Mouse (Mus musculus) colon, adult 2 months (tissue): Measurements from ENCODE around the gene Olfr704. TPM values are rescaled to one million over a fixed set of nuclear protein-coding genes. Genes with fewer than 3 reads are reported as not detected.

Experiments
- polyA plus RNA-seq: library from polyadenylated mRNA; depleted of rRNA; stranded (reverse); fragments of >200 nt; gene quantifications from 2 replicates; pipeline ENCODE4 v1.2.3, GENCODE M21; 2012; rRNA removed

Gene Olfr704
- not detected in 2 replicates for polyA plus RNA-seq

DNA sequence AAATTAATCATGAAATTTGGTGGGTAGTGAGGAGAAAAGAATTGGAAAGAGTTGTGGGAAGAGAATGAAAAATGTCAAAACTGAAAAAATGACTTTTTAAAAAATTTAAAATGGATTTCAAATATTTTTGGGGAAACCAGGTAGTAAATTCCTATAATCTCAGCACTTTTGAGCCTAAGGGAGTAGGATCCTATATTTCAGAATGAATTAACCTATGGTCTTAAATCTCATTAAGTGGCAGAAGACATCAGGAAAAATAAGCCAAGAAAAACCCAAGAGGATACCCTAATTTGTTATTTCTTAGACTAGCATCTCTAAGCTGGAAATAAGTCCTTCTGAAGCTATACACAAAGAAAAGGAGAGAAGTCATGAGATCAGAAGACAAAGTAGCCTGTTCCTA lies at the start of gene Olfr704:
TSS of gene Olfr704 (plus strand) at position 301 of the 400 bp plus-strand sequence.

GRCm38 (mm10) chr7:106813829-106814228 lies 49.2 kb upstream of the Olfr704 start, which contains the start of gene Olfr701:
Gene Olfr701 (plus strand): TSS chr7:106814129.

DNA sequence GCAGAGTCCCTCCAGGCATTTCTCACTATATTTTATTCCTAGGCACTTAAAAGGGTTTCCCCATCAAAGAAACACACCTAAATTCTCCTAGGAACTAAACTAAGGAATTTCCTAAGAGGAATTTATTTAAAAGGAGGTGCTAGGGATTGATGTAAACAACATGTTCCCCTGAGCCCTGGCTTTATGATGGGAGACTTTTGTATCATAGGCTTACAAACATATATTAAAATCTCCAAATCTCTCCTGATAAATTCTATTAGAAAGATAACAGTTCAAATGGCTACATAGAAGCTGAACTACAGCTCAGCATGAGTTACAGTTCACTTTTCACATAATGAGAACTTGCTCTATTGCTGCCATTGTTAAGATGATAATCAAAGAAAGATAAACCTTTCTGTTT lies 29.2 kb upstream of the Olfr704 start, which contains the start of gene Olfr702:
TSS of gene Olfr702 (minus strand) at position 101 of the 400 bp plus-strand sequence.

GRCm38 (mm10) chr7:106843060-106843459 lies 19.9 kb upstream of the Olfr704 start, which contains the start of gene Olfr703:
Gene Olfr703 (plus strand): TSS chr7:106843360.

DNA sequence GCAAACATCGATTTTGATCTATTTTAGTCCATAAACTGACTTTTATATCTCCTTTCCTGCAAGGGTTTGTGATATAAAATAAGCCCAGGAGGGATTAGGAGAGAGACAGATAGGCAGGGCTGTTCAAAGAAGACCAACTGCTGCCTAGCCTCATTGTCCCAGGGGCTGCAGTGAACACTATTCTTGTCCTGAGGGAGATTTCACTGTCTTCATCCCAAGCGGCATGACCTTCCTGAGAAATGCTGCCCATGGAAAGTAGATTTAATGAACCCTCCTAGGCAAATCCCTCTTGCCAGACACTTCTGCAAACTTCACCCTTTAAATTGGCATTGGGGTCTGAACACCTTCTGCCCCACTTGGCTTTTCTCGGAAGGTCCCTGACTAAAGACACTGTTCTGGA lies 13.8 kb downstream of the Olfr704 start, which contains the start of gene Olfr705:
TSS of gene Olfr705 (minus strand) at position 101 of the 400 bp plus-strand sequence.

GRCm38 (mm10) chr7:106888062-106888461 lies 25.1 kb downstream of the Olfr704 start, which contains the start of gene Olfr706:
Gene Olfr706 (minus strand): TSS chr7:106888162.

GRCm38 (mm10) chr7:106901141-106901540 lies 38.2 kb downstream of the Olfr704 start, which contains the start of gene Olfr707:
Gene Olfr707 (minus strand): TSS chr7:106901241.

GRCm38 (mm10) chr7:106907676-106908075 lies 44.7 kb downstream of the Olfr704 start, which contains the start of gene Olfr1532-ps1:
Gene Olfr1532-ps1 (plus strand): TSS chr7:106908001.

Other genes starting within 250 kb of the Olfr704 start
- not detected in 2 replicates for gene Olfr693, start 182.6 kb upstream of the Olfr704 start, polyA plus RNA-seq
- gene Olfr694, start 171.4 kb upstream of the Olfr704 start, polyA plus RNA-seq: not detected in 2 replicates
- gene Olfr695, start 146.8 kb upstream of the Olfr704 start, polyA plus RNA-seq: not detected in 2 replicates
- not detected in 2 replicates for gene Olfr697, start 120.7 kb upstream of the Olfr704 start, polyA plus RNA-seq
- not detected in 2 replicates for gene Olfr698, start 107.8 kb upstream of the Olfr704 start, polyA plus RNA-seq
- not detected in 2 replicates for gene Olfr699, start 70.0 kb upstream of the Olfr704 start, polyA plus RNA-seq
- gene Olfr700, start 54.4 kb upstream of the Olfr704 start, polyA plus RNA-seq: not detected in 2 replicates
- gene Olfr701, start 49.1 kb upstream of the Olfr704 start, polyA plus RNA-seq: not detected in 2 replicates
- not detected in 2 replicates for gene Olfr702, start 29.3 kb upstream of the Olfr704 start, polyA plus RNA-seq
- not detected in 2 replicates for gene Olfr703, start 19.8 kb upstream of the Olfr704 start, polyA plus RNA-seq
- not detected in 2 replicates for gene Olfr705, start 13.7 kb downstream of the Olfr704 start, polyA plus RNA-seq
- not detected in 2 replicates for gene Olfr706, start 25.0 kb downstream of the Olfr704 start, polyA plus RNA-seq
- gene Olfr707, start 38.1 kb downstream of the Olfr704 start, polyA plus RNA-seq: not detected in 2 replicates
- not detected in 2 replicates for gene Olfr1532-ps1, start 44.8 kb downstream of the Olfr704 start, polyA plus RNA-seq
- gene Olfr709-ps1, start 69.0 kb downstream of the Olfr704 start, polyA plus RNA-seq: not detected in 2 replicates
- gene Olfr710, start 85.1 kb downstream of the Olfr704 start, polyA plus RNA-seq: not detected in 2 replicates
- not detected in 2 replicates for gene Olfr6, start 100.8 kb downstream of the Olfr704 start, polyA plus RNA-seq
- not detected in 2 replicates for gene Olfr711, start 112.3 kb downstream of the Olfr704 start, polyA plus RNA-seq
- gene Olfr2, start 142.9 kb downstream of the Olfr704 start, polyA plus RNA-seq: not detected in 2 replicates
- gene Olfr713, start 168.0 kb downstream of the Olfr704 start, polyA plus RNA-seq: not detected in 2 replicates
- not detected in 2 replicates for gene Olfr714, start 207.8 kb downstream of the Olfr704 start, polyA plus RNA-seq
- gene Olfr17, start 230.0 kb downstream of the Olfr704 start, polyA plus RNA-seq: not detected in 2 replicates
- not detected in 2 replicates for gene Olfr715b, start 247.2 kb downstream of the Olfr704 start, polyA plus RNA-seq